24 mouse cellular contexts compared by ENCODE assay signal in genomic region chr9:106882176-106882575, GRCm38 (mm10). TPM values are rescaled to one million over a fixed set of nuclear protein-coding genes. Genes with fewer than 3 reads are reported as not detected.
A peak's percentile ranks its signal among the peaks of the same experiment; 100 is the strongest.
DNase-seq lines count a peak whose midpoint lies in the region; ATAC-seq lines count a peak whose summit lies in the region.
"Had no signal": no experiment of that assay in that cellular context is flagged by ENCODE, and none has a peak within 500 bp of the region (broad histone marks: within the 10 kb centered on the region; RNA-seq: fewer than 3 reads in every experiment).

No protein-coding gene starts in this region.

- H3K36me3 ChIP-seq in heart, embryonic 10.5 days = peaks cover 74% of the 10 kb centered on the region
- H3K36me3 ChIP-seq in midbrain, embryonic 11.5 days (ENCODE audit: control insufficient read depth, insufficient read depth, low read length) = peaks cover 16% of the 10 kb centered on the region
- H3K36me3 ChIP-seq in midbrain, embryonic 15.5 days (replicated peaks) = peaks cover 33% of the 10 kb centered on the region
- H3K36me3 ChIP-seq in neural tube, embryonic 15.5 days = peaks cover 48% of the 10 kb centered on the region

- H3K9me3 ChIP-seq in heart, embryonic 10.5 days = no peaks in the 10 kb centered on the region
- no peaks in the 10 kb centered on the region for H3K9me3 ChIP-seq in midbrain, embryonic 11.5 days (ENCODE audit: control insufficient read depth, low read length)
- H3K9me3 ChIP-seq in midbrain, embryonic 15.5 days = no peaks in the 10 kb centered on the region
- H3K9me3 ChIP-seq in neural tube, embryonic 15.5 days (replicated peaks) = no peaks in the 10 kb centered on the region
- H3K9me3 ChIP-seq: hindbrain, embryonic 10.5 days; kidney, embryonic 15.5 days; limb, embryonic 15.5 days; stomach, embryonic 15.5 days had no signal

- H3K4me1 ChIP-seq in heart, embryonic 10.5 days = peaks cover 35% of the 10 kb centered on the region
- H3K4me1 ChIP-seq in midbrain, embryonic 11.5 days (ENCODE audit: control insufficient read depth, insufficient read depth, low read length) = peaks cover 37% of the 10 kb centered on the region
- peaks cover 51% of the 10 kb centered on the region for H3K4me1 ChIP-seq in midbrain, embryonic 15.5 days
- peaks cover 50% of the 10 kb centered on the region for H3K4me1 ChIP-seq in neural tube, embryonic 15.5 days

- H3K27ac ChIP-seq in heart, embryonic 10.5 days = no peak overlapping the region
- no peak overlapping the region for H3K27ac ChIP-seq in midbrain, embryonic 11.5 days (ENCODE audit: low read depth, low read length)
- H3K27ac ChIP-seq in midbrain, embryonic 15.5 days = no peak overlapping the region
- no peak overlapping the region for H3K27ac ChIP-seq in neural tube, embryonic 15.5 days (replicated peaks)
- H3K27ac ChIP-seq: hindbrain, embryonic 10.5 days; kidney, embryonic 15.5 days; limb, embryonic 15.5 days; stomach, embryonic 15.5 days had no signal

- no peak overlapping the region for H3K9ac ChIP-seq in midbrain, embryonic 11.5 days (ENCODE audit: low read length)
- H3K9ac ChIP-seq in midbrain, embryonic 15.5 days = no peak overlapping the region
- H3K9ac ChIP-seq in neural tube, embryonic 15.5 days (replicated peaks) = no peak overlapping the region
- H3K9ac ChIP-seq: limb, embryonic 15.5 days; stomach, embryonic 15.5 days had no signal

- H3K4me2 ChIP-seq in midbrain, embryonic 11.5 days = no peak overlapping the region
- H3K4me2 ChIP-seq in midbrain, embryonic 15.5 days = no peak overlapping the region
- H3K4me2 ChIP-seq in neural tube, embryonic 15.5 days = 0 out of 2 replicates have a peak overlapping the region, but pooled peaks have one; percentile 5
- H3K4me2 ChIP-seq: heart, embryonic 11.5 days; kidney, embryonic 15.5 days; limb, embryonic 15.5 days; stomach, embryonic 15.5 days had no signal

- ATAC-seq in midbrain, embryonic 11.5 days (ENCODE audit: low FRiP score) = no peak
- ATAC-seq in midbrain, embryonic 15.5 days (replicated peaks) = no peak
- peak; percentile 41 for ATAC-seq in megakaryocyte, adult 5-6 weeks (ENCODE audit: poor library complexity, severe bottlenecking)
- ATAC-seq in neural tube, embryonic 15.5 days (ENCODE audit: low FRiP score) = no peak
- ATAC-seq: intestine, postnatal 0 days had no signal

- WGBS in heart, embryonic 10.5 days = 87% methylated on average over 4 of the region's 4 CpGs
- 72% methylated on average over 4 of the region's 4 CpGs for WGBS in midbrain, embryonic 11.5 days
- 65% methylated on average over 4 of the region's 4 CpGs for WGBS in midbrain, embryonic 15.5 days
- WGBS in neural tube, embryonic 15.5 days = 48% methylated on average over 4 of the region's 4 CpGs

- H3K27me3 ChIP-seq in heart, embryonic 10.5 days (ENCODE audit: insufficient read depth, poor library complexity, severe bottlenecking) = no peaks in the 10 kb centered on the region
- no peaks in the 10 kb centered on the region for H3K27me3 ChIP-seq in midbrain, embryonic 11.5 days (ENCODE audit: control insufficient read depth, insufficient read depth, low read length)
- H3K27me3 ChIP-seq in midbrain, embryonic 15.5 days (replicated peaks) = no peaks in the 10 kb centered on the region
- no peaks in the 10 kb centered on the region for H3K27me3 ChIP-seq in neural tube, embryonic 15.5 days (replicated peaks)
- H3K27me3 ChIP-seq: kidney, embryonic 15.5 days; limb, embryonic 15.5 days; stomach, embryonic 15.5 days had no signal

- H3K4me3 ChIP-seq in heart, embryonic 10.5 days = no peak overlapping the region
- no peak overlapping the region for H3K4me3 ChIP-seq in midbrain, embryonic 11.5 days (ENCODE audit: low read depth, low read length)
- no peak overlapping the region for H3K4me3 ChIP-seq in midbrain, embryonic 15.5 days
- H3K4me3 ChIP-seq in neural tube, embryonic 15.5 days (replicated peaks) = no peak overlapping the region
- H3K4me3 ChIP-seq: kidney, embryonic 15.5 days; limb, embryonic 15.5 days; stomach, embryonic 15.5 days had no signal

- DNase-seq in heart, embryonic 10.5 days (ENCODE audit: low spot score) = peak; percentile 48
- DNase-seq in heart, adult 18-20 months = no peak
- DNase-seq in midbrain, embryonic 11.5 days (ENCODE audit: low spot score, missing footprints) = peak; percentile 84
- DNase-seq in urinary bladder, postnatal 4 days (ENCODE audit: low spot score in 2 of 2) = no peak
- DNase-seq: adrenal gland, postnatal 10 days; B cell, adult 2 months; cerebellum, adult 18-20 months; cerebellum, postnatal 25 days; embryo, embryonic 11 days; gastrocnemius, postnatal 36 days; kidney, postnatal 36 days; lung, adult 18-20 months; lung, postnatal 14 days; right cerebral cortex, adult 18-20 months; thymus, postnatal 25 days had no signal

RNA-seq across cellular contexts. Expression of gene Rbm15b, which starts 5.1 kb away (rescaled TPM):
- polyA plus RNA-seq in heart, embryonic 10.5 days (2016; fragmentation: Nextera tagmentation; extraction: Ambion mirVana) = 6.1 and 10.8 TPM in 2 replicates
- 10 to 100 TPM; 12.8 to 13.4 TPM for total RNA-seq in heart, adult 18-20 months (2021)
- polyA plus RNA-seq in midbrain, embryonic 11.5 days (2014; fragmentation: Nextera tagmentation; extraction: Ambion mirVana) = 24.7 and 26.8 TPM in 2 replicates
- polyA plus RNA-seq in midbrain, embryonic 15.5 days (2015; fragmentation: Nextera tagmentation; extraction: Ambion mirVana) = 17.1 and 21.8 TPM in 2 replicates
- total RNA-seq in megakaryocyte, adult 5-6 weeks (2015) = 10.6 and 11.4 TPM in 2 replicates
- 13.6 and 14.1 TPM in 2 replicates for total RNA-seq in megakaryocyte, adult 5-6 weeks (2017)
- polyA plus RNA-seq in neural tube, embryonic 15.5 days (2015; fragmentation: Nextera tagmentation; extraction: Ambion mirVana) = 10.9 and 13.5 TPM in 2 replicates

RNA-seq across cellular contexts. Expression of gene Manf, which starts 9.6 kb away (rescaled TPM):
- polyA plus RNA-seq in heart, embryonic 10.5 days (2016; fragmentation: Nextera tagmentation; extraction: Ambion mirVana) = 296 and 411 TPM in 2 replicates
- total RNA-seq in heart, adult 18-20 months (2021) = 100 to 1,000 TPM; 100 to 151 TPM
- 278 and 281 TPM in 2 replicates for polyA plus RNA-seq in midbrain, embryonic 11.5 days (2014; fragmentation: Nextera tagmentation; extraction: Ambion mirVana)
- polyA plus RNA-seq in midbrain, embryonic 15.5 days (2015; fragmentation: Nextera tagmentation; extraction: Ambion mirVana) = 168 TPM in 2 replicates
- 220 and 229 TPM in 2 replicates for total RNA-seq in megakaryocyte, adult 5-6 weeks (2015)
- 186 and 189 TPM in 2 replicates for total RNA-seq in megakaryocyte, adult 5-6 weeks (2017)
- 192 and 201 TPM in 2 replicates for polyA plus RNA-seq in neural tube, embryonic 15.5 days (2015; fragmentation: Nextera tagmentation; extraction: Ambion mirVana)

Comparison
In these comparisons a context has a peak if more than half of its experiments do, and no peak if none do; other contexts are left out.
1. DNase-seq: peak in heart, embryonic 10.5 days (single experiment) and midbrain, embryonic 11.5 days (single experiment); none in heart, adult 18-20 months (0 of 2) and urinary bladder, postnatal 4 days (0 of 2).